Mouse (Mus musculus): ENCODE results near the gene Epb41l2. TPM values are rescaled to one million over a fixed set of nuclear protein-coding genes. Genes with fewer than 3 reads are reported as not detected.
A peak's percentile ranks its signal among the peaks of the same experiment; 100 is the strongest.

Gene Epb41l2
- total RNA-seq, 2 experiments from 2014 or later, result 115 to 121 TPM

GRCm38 (mm10) chr10:25466493-25466892, 106.9 kb downstream of the Epb41l2 start:
- intact Hi-C loops (cut with DNase I), result no loop called here
- no peak for DNase-seq

DNA sequence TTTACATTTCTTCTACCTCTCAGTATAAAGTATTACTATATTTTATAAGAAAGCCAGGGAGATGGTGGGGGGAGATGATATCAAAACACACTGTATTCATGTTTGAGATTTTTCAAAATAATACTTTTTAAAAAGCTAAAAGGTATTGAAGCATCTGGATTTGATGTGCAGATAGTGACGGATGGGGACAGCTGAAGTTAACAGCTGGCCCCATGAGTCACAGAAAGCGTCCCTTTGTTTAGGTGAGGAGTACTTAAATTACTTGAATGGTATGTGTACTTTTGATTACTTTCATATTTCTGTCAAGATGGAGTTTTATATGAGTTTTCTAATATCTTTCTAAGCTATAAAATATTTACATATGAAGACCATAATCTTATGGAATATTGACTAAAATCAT, 112.3 kb downstream of the Epb41l2 start:
- DNase-seq, result no peak

DNA sequence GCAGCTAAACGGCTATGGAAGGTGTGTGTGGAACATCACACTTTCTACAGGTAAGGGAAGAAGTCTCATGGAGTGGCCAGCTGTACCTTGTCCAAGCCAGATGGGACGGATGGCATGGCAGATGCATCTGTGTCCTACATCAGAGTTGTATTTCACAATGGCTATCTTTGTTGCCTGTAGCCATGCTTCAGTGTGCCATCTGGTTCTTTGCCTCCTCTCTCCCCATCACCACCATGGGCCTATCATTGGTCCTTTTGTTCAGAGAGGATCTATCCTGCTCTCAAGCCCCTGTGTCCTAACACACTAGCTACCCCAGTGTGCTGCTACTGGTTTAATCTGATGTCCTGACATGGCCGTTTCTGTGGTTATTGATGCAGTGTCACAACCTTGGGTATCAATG, 120.1 kb downstream of the Epb41l2 start:
- intact Hi-C loops (cut with DNase I), result loop anchor here (10.0 kb wide), 1 partner anchor 115 kb away; no protein-coding TSS in a partner anchor
- DNase-seq, result no peak

More for the DNA sequence above, 112.3 kb downstream of the Epb41l2 start:
- intact Hi-C loops (cut with DNase I), result no loop called here

GRCm38 (mm10) chr10:25482791-25483190, 123.2 kb downstream of the Epb41l2 start:
- intact Hi-C loops (cut with DNase I), result loop anchor here (10.0 kb wide), 1 partner anchor 118 kb away; no protein-coding TSS in a partner anchor

GRCm38 (mm10) chr10:25488456-25488855, 128.9 kb downstream of the Epb41l2 start:
- peak; percentile 68 for DNase-seq
- intact Hi-C loops (cut with DNase I), result loop anchor here (2.0 to 10.0 kb wide), 2 partner anchors 124 to 220 kb away; no protein-coding TSS in a partner anchor

More at GRCm38 (mm10) chr10:25482791-25483190, 123.2 kb downstream of the Epb41l2 start:
- no peak for DNase-seq

GRCm38 (mm10) chr10:25499323-25500071, 139.9 kb downstream of the Epb41l2 start:
- intact Hi-C loops (cut with DNase I), result no loop called here
- DNase-seq, result no peak

DNA sequence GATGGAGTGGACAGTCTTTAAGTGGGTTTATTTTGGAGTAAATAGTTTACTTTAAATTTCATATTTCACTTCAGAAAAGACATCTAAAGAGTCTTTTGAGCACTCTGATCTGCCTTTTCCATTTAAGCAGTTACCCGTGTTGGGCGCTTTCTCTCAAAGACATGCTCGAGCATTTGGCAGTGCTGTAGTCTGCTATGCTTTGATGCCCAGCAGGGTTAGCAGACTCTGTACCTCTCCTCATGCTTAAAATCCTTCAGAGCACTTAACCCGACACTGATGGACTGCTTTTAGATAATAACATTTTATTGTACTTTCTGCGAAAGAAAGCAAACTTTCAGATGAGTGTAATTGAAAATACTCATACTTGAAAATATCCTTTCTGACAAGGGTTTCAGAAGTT, 143.7 kb downstream of the Epb41l2 start:
- DNase-seq, result no peak
- intact Hi-C loops (cut with DNase I), result no loop called here

DNA sequence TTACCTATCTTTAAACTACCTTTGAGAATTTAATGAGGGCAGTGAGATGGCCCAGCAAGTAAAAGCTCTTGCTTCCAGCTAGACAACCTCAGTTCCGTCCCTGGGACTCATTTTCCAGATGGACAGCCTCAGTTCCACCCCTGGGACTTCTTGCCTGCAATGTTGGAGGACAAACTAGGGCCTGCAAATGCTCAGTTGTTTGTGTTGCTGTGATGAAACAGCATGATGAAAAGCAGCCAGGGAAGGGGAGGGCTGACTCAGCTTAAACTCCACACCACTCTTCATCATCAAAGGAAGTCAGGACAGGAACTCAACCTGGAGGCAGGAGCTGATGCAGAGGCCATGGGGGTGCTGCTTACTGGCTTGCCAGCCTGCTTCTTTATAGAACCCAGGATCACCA, 154.2 kb downstream of the Epb41l2 start:
- no peak for DNase-seq
- intact Hi-C loops (cut with DNase I), result no loop called here

- no peak for DNase-seq
- intact Hi-C loops (cut with DNase I), result no loop called here
Observed at GRCm38 (mm10) chr10:25519954-25520353, 160.4 kb downstream of the Epb41l2 start.

DNA sequence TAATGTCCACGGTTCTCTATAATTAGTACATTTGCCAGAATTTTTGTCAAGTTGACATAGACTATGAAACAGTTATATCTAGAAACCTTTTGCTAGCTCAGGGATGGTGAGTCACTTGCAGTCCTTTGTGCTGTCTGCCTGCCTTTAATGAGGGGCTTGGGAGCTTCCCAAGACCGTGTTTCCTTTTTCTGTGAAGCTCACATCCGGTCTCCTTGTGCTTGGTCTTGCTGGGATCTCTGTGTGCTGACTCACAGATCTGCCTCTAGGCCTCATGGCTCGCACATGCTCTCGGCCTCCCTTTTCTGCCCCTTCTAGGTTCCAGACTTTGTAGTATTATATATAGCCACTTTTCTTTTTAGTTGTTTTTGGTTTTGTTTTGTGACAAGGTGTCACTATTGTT, 160.8 kb downstream of the Epb41l2 start:
- intact Hi-C loops (cut with DNase I), result no loop called here
- no peak for DNase-seq

DNA sequence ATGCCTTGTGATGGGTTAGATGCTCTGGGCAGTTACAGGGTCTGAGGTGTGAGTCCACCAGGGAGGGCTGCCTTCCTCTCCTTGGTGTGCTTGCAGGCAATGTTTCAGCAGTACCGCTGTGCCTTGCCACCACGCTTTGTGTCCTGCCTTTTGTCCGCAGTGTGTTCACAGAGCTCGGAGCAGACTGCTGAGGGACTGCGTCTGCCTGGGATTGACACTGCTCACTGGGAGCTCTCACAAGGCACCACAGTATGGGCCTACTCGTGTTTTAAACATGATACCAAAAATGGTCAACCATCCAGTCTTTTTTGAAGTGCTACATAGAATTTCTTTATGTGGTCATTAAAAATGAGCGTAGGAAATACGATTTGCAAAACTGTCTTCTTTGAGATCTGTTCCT, 164.1 kb downstream of the Epb41l2 start:
- no peak for DNase-seq
- intact Hi-C loops (cut with DNase I), result no loop called here

GRCm38 (mm10) chr10:25526156-25526555, 166.6 kb downstream of the Epb41l2 start:
- DNase-seq, result no peak
- intact Hi-C loops (cut with DNase I), result no loop called here

- no peak for DNase-seq
- intact Hi-C loops (cut with DNase I), result no loop called here
Observed at GRCm38 (mm10) chr10:25526622-25527021, 167.0 kb downstream of the Epb41l2 start.

DNA sequence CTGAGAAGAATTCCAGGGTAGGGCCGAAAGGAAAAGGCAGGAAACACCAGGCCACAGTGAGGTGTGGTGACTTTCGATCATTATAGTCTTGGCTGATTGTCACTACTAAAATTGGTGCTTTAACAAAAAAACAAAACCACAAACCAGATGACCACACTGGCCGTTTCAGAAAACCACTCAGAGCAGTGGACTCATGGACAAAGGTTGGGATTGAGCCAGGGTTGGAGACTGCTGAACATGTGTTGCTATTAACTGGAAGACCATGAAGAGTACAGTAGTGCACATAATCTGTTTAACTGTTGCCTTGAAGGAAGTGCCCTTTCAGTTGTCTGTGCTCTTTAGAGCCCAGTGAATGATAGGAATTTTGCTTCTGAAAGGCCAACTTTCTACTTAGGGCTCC, 167.5 kb downstream of the Epb41l2 start:
- DNase-seq, result no peak
- intact Hi-C loops (cut with DNase I), result no loop called here

GRCm38 (mm10) chr10:25531335-25531734, 171.7 kb downstream of the Epb41l2 start:
- no peak for DNase-seq
- intact Hi-C loops (cut with DNase I), result loop anchor here (10.0 kb wide), 1 partner anchor 613 kb away; no protein-coding TSS in a partner anchor

DNA sequence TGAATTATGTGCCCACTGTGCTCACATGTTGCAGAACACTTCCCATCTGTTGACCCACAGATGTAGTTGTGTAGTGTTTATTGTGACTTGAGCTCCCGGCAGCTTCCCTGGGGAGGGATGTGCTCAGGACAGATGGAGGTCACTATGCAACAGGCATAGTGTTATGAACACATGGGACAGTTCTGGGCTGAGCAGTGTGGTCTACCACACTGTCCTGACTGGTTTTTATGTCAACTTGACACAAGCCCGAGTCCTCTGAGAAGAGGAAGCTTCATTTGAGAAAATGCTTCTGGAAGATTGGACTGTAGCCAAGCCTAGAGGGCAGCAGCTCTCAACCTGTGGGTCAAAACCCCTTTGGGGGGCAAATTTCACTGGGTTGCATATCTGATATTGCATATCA, 173.5 kb downstream of the Epb41l2 start:
- DNase-seq, result no peak
- intact Hi-C loops (cut with DNase I), result loop anchor here (10.0 kb wide), 1 partner anchor 612 kb away; no protein-coding TSS in a partner anchor

DNA sequence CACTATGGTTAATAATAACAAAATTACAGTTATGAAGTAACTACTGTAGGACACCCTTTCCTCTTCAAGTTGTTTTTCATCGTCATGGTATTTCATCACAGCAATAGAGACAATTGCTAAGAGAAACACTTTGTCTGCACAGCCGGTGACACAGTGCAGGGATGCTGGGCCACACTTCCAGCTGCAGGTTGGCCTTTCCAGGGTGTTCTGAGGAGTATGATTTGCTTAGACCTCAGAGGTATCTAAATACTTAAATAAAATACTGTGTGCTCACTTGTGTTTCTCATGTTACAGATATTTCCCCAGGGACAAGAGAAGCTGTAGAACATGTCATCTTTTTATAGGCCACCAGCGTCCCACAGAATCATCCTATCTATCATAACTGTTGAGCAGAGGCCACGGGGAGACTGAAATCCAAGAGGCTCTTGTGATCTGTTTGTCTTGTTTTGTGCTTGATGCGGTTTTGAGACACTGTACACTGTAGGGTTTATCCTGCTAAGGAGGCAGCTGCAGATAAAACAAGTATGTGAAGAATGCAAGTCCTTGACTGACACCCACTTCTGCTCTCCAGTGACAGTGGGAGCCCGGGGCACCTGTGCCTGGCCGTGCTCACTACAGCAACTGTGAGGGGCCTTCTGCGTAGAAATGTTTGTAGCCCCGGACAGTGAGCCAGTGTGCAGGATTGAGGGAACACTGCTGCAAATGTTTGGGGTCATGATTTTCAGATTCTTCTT, 174.1 kb downstream of the Epb41l2 start:
- intact Hi-C loops (cut with DNase I), result loop anchor here (10.0 kb wide), 1 partner anchor 611 kb away; no protein-coding TSS in a partner anchor
- DNase-seq, result no peak

DNA sequence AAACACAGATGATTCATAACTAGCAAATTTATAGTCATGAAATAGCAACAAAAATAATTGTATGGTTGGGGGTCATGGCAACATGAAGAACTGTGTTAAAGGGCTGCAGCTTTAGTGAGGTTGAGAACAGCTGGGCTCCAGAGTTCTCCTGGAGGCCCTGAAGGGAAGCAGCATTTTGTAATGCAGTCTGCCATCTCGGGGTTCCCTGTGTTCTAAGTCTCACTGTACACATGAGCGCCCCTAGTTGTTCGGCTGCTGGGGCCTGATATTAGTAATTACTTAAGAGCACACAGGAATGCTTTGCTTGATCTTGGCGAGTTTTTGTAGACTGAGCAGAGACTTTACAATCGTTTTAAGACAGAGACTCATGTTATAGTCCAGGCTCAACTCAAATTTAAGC, 174.9 kb downstream of the Epb41l2 start:
- intact Hi-C loops (cut with DNase I), result loop anchor here (10.0 kb wide), 1 partner anchor 610 kb away; no protein-coding TSS in a partner anchor

GRCm38 (mm10) chr10:25535891-25536331, 176.3 kb downstream of the Epb41l2 start, which contains the start of gene Smlr1:
TSS of gene Smlr1 (minus strand) at chr10:25536267.
- no peak for DNase-seq
- intact Hi-C loops (cut with DNase I), result loop anchor here (10.0 kb wide), 1 partner anchor 609 kb away; no protein-coding TSS in a partner anchor

More for the DNA sequence above, 174.9 kb downstream of the Epb41l2 start:
- DNase-seq, result no peak

DNA sequence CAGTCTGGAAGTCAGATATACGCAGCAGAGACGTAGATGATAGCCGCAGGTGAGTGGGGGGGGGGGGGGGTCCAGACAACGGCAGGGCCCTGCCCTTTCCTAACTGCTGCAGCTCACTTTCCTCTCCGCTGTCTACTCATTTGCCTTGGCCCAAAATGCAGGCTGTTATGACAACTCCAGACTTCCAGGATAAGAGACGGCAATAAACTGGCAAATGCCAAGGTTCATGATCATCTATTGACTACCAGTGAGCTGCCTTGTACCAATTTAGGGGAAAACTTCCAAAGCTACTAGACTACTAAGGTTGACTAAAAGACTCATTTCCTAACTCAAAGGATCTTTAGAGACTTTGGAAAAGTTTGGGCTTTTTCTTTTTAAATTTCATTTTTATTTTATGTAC, 177.0 kb downstream of the Epb41l2 start:
- DNase-seq, result no peak
- intact Hi-C loops (cut with DNase I), result loop anchor here (10.0 kb wide), 1 partner anchor 608 kb away; no protein-coding TSS in a partner anchor

GRCm38 (mm10) chr10:25538738-25539137, 179.1 kb downstream of the Epb41l2 start:
- no peak for DNase-seq
- intact Hi-C loops (cut with DNase I), result loop anchor here (10.0 kb wide), 1 partner anchor 606 kb away; no protein-coding TSS in a partner anchor

Measured in left cerebral cortex, postnatal 4 days (tissue).